Mouse (Mus musculus) embryonic facial prominence, embryonic 14.5 days (tissue): ENCODE measurements at regions not wholly inside any gene's neighbourhood (a gene's known extent, or its start where the extent isn't known, plus 50 kb on each side); places are given as distances from the start of the nearest gene placed in this dataset.

Source experiments
- ATAC-seq: fragments of 200-750 bp; cut with Nextera tagmentation; 2 replicates; pipeline ENCODE4 v1.8.0; 2017; ENCODE audit warnings: low read depth, moderate number of reproducible peaks, moderate TSS enrichment
- DNase-seq: peaks from one replicate; pipeline ENCODE4 v3.0.0-alpha.2; 2015; ENCODE audit warnings: low spot score
- H3K27ac ChIP-seq: fragments of 300-500 bp; sonication (generic); replicated peaks from 2 replicates; pipeline ENCODE4 v1.5.1; 2014; ENCODE audit warnings: low read depth, mild to moderate bottlenecking, low read length, moderate library complexity
- H3K27me3 ChIP-seq: fragments of 300-500 bp; sonication (generic); replicated peaks from 2 replicates; pipeline ENCODE4 v1.6.1; 2014; ENCODE audit warnings: low read length; ENCODE audit not compliant: control insufficient read depth, insufficient read depth
- H3K36me3 ChIP-seq: fragments of 300-500 bp; sonication (generic); 2 replicates; pipeline ENCODE4 v1.6.1; 2014; ENCODE audit warnings: low read length, mixed read lengths; ENCODE audit not compliant: control insufficient read depth, insufficient read depth
- H3K4me1 ChIP-seq: fragments of 300-500 bp; sonication (generic); 2 replicates; pipeline ENCODE4 v1.6.1; 2014; ENCODE audit warnings: antibody characterized with exemption, low read length; ENCODE audit not compliant: control insufficient read depth, insufficient read depth
- H3K4me2 ChIP-seq: fragments of 300-500 bp; sonication (generic); 2 replicates; pipeline ENCODE4 v1.6.1; 2014; ENCODE audit warnings: low read depth, mild to moderate bottlenecking, low read length, moderate library complexity, mixed read lengths
- H3K4me3 ChIP-seq: fragments of 300-500 bp; sonication (generic); 2 replicates; pipeline ENCODE4 v1.5.1; 2014; ENCODE audit warnings: low read depth, mild to moderate bottlenecking, low read length
- H3K9ac ChIP-seq: fragments of 300-500 bp; sonication (generic); 2 replicates; pipeline ENCODE4 v1.6.1; 2014; ENCODE audit warnings: low read depth, mild to moderate bottlenecking, low read length, moderate library complexity, mixed read lengths
- H3K9me3 ChIP-seq: fragments of 300-500 bp; sonication (generic); 2 replicates; pipeline ENCODE4 v1.6.1; 2016; ENCODE audit warnings: low read length; ENCODE audit not compliant: control insufficient read depth
- WGBS: fragments of 180-500 bp; shearing (Covaris S2); extraction: QIAGEN DNeasy Blood & Tissue Kit; methylation state at CpG from one replicate; pipeline ENCODE4 v1.1.7; 2014; 5-methylcytosine and 5-hydroxymethylcytosine counted together

DNA sequence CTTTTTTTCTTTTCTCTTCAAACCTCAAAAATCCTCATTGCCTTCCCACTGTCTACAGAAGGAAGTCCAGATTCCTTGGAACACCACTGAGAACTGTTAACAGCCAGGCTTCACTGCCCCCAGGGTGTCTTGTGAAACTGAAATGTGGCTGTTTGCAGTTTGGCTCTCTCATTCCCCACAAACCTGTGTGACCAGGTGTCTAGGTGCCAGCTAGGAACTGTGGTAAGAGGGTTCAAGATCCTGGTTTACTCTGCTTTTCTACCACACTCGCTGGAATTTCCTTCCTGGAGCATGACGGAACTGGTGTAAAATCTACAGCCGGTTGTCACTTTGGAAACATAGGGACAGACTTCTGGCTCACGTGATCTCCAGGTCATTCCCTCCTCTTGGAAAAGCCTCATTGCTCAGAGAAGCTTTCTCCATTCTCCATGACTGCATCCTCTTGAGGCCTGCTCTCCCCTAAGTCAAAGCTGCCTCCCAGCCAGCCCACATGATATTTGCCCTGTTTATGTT is 660.2 kb downstream of the Zfp706 start:
- H3K36me3 ChIP-seq = no peaks in the 10 kb centered on the region
- DNase-seq (peak; percentile 48), ATAC-seq (no peak)
- no peak overlapping the region for H3K4me3 ChIP-seq
- 60% methylated on average over 4 of the region's 4 CpGs for WGBS
- peak overlapping the region; percentile 11; the same call in 1 of the 2 replicates for H3K27ac ChIP-seq
- H3K9ac ChIP-seq = no peak overlapping the region
- 0 out of 2 replicates have a peak, but pooled peaks cover 3% of the 10 kb centered on the region for H3K4me1 ChIP-seq
- H3K9me3 ChIP-seq = no peaks in the 10 kb centered on the region
- no peak overlapping the region for H3K4me2 ChIP-seq
- H3K27me3 ChIP-seq = no peaks in the 10 kb centered on the region

DNA sequence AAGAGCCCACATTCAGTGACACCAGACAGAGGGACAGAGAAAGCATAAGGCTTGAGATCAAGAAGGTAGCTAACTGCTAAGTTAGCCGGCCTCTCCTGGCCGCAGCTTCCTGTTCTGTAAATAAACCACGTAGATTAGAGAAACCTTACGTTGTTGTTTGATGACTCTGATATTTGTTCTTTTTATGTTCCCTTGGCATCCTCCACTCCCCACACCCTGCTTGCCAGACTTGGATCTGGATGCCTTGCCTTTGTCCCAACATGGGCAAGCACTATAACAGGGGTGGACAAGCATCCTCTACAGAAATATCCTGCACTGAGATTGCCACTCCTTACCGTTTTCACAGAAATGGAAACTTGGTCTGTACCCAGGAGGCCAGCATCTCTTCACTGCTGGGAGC is 661.4 kb downstream of the Zfp706 start:
- Histone ChIP-seq H3K4me1 (0 out of 2 replicates have a peak, but pooled peaks cover 3% of the 10 kb centered on the region), H3K9me3 (no peaks in the 10 kb centered on the region)
- no peak for ATAC-seq

DNA sequence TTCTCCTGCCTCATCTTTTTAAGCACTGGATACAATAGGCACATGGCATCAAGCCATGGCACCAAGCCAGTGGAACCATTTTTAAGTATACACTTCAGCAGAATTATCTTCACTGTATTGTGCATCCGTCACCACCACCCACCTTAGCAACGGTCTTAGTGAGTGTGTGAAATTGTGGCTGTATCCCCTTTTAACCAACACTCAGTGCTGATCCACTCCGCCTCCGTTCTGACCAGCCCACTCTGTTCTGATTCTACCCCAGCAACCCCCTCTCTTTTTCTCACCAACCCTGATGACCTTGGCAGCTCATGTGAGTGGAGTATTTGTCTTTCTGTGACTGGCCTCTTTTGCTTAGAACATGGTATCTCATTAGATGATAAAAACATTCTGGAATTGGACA is 662.2 kb downstream of the Zfp706 start:
- Histone ChIP-seq H3K27me3 (no peaks in the 10 kb centered on the region), H3K9me3 (no peaks in the 10 kb centered on the region), H3K4me1 (0 out of 2 replicates have a peak, but pooled peaks cover 3% of the 10 kb centered on the region), H3K9ac (no peak overlapping the region), H3K4me3 (no peak overlapping the region), H3K27ac (no peak overlapping the region), H3K4me2 (no peak overlapping the region), H3K36me3 (no peaks in the 10 kb centered on the region)
- 83% methylated on average over 4 of the region's 4 CpGs for WGBS
- ATAC-seq = no peak
- no peak for DNase-seq

More for the DNA sequence above, 661.4 kb downstream of the Zfp706 start:
- 70% methylated on average over 5 of the region's 5 CpGs for WGBS
- Histone ChIP-seq H3K36me3 (no peaks in the 10 kb centered on the region), H3K4me2 (no peak overlapping the region), H3K27ac (no peak overlapping the region), H3K9ac (no peak overlapping the region), H3K4me3 (no peak overlapping the region), H3K27me3 (no peaks in the 10 kb centered on the region)
- DNase-seq = no peak

DNA sequence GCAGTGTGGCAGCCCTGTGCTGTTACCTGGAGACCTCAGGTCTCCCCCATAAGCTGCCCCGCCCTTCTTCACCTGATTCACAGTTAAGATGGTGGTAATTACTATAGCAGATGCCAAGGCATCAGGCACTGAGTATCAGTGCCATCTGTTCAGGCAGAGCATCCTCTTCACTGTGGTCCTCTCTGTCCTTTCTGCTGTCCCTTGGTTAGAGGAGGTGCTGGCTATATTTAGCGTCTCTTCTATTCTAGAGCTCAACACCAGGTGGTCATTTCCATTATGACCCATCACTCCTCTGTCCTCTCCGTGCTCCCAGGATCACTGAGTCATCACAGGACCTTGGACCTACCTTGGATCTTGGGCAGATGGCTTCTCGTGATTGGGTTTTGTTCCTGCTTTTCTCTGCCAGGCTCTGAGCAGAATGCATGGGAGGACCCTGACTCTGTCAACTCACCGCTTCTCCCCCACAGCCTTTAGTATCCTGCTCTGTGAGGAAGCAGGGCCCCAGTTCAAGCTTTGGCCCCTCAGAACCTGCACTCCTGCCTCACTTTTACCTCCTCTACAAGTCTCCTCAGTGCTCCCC is 667.5 kb downstream of the Zfp706 start:
- ATAC-seq (no peak), DNase-seq (no peak)
- no peak overlapping the region for H3K27ac ChIP-seq
- H3K4me1 ChIP-seq = no peaks in the 10 kb centered on the region; the same call in 1 of the 2 replicates
- H3K9me3 ChIP-seq = no peaks in the 10 kb centered on the region
- H3K27me3 ChIP-seq = no peaks in the 10 kb centered on the region
- H3K36me3 ChIP-seq = no peaks in the 10 kb centered on the region
- WGBS = 81% methylated on average over 5 of the region's 5 CpGs
- no peak overlapping the region for H3K4me2 ChIP-seq
- H3K4me3 ChIP-seq = no peak overlapping the region
- no peak overlapping the region for H3K9ac ChIP-seq

DNA sequence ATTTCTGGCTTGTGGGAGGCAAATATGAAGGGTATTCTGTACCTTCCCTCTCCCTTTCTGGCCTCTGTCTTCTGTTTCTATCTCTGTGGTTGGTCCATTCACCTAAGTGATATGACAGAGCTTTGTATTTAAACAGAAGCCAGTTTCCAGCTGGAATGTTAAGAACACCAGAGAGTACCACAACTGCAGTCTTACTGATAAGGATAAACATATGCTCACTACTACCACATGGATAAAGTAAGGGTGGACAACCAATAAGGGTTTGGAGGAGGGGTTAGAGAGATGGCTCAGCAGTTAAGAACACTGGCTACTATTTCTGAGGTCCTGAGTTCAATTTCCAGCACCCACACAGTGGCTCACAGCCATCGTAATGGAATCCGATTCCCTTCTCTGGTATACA is 668.8 kb downstream of the Zfp706 start:
- Histone ChIP-seq H3K27ac (no peak overlapping the region), H3K4me1 (no peaks in the 10 kb centered on the region; the same call in 1 of the 2 replicates), H3K4me3 (no peak overlapping the region), H3K9me3 (no peaks in the 10 kb centered on the region), H3K36me3 (no peaks in the 10 kb centered on the region), H3K9ac (no peak overlapping the region), H3K27me3 (no peaks in the 10 kb centered on the region), H3K4me2 (no peak overlapping the region)
- no peak for DNase-seq
- 93% methylated on average over 2 of the region's 2 CpGs for WGBS
- no peak for ATAC-seq

DNA sequence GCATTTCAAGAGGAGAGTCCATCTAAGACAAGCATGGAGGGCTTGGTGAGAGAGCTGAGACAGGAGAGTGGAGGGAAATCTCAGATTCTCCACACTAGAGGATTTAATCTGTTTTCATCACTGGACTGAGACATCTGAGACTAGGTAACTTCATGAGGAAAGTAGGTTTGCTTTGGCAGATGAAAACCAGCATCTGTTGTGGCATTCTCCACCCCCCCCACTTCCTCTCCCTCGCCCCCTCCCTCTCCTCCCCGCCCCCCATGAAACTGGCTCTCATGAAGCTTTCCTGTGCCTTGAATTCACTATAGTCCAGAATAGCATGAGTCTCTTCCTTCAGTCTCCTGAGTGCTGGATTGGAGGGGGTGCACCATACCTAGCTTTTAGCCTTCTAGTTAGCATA is 670.7 kb downstream of the Zfp706 start:
- H3K27me3 ChIP-seq = no peaks in the 10 kb centered on the region
- no peak overlapping the region for H3K9ac ChIP-seq
- no peaks in the 10 kb centered on the region for H3K9me3 ChIP-seq
- H3K36me3 ChIP-seq = no peaks in the 10 kb centered on the region
- H3K4me2 ChIP-seq = no peak overlapping the region
- DNase-seq = no peak
- no peak overlapping the region for H3K27ac ChIP-seq
- no peaks in the 10 kb centered on the region; the same call in 1 of the 2 replicates for H3K4me1 ChIP-seq
- 69% methylated on average over 2 of the region's 2 CpGs for WGBS
- ATAC-seq = no peak
- H3K4me3 ChIP-seq = no peak overlapping the region

DNA sequence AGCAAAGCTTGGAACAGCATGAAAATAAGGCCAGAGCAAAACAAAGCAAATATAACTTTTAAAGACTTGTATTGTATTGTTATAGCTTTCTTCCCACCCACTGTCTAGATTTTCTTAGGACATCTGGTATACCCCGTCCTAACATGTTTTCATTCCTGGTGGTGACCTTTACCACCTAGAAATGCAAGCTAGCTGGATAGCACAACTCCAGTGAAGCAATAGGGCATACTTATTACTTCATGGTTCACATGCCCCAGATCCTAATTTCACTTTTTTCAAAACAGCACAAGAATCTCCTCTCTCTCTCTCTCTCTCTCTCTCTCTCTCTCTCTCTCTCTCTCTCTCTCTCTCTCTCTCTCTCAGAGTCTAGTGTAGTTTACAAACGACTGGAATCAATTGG is 672.5 kb downstream of the Zfp706 start:
- H3K9ac ChIP-seq = no peak overlapping the region
- DNase-seq (no peak), ATAC-seq (no peak)
- 67% methylated on average over 2 of the region's 2 CpGs for WGBS
- no peak overlapping the region for H3K4me2 ChIP-seq
- H3K27ac ChIP-seq = no peak overlapping the region
- H3K27me3 ChIP-seq = no peaks in the 10 kb centered on the region
- no peaks in the 10 kb centered on the region for H3K9me3 ChIP-seq
- H3K36me3 ChIP-seq = no peaks in the 10 kb centered on the region
- no peak overlapping the region for H3K4me3 ChIP-seq
- no peaks in the 10 kb centered on the region; the same call in 1 of the 2 replicates for H3K4me1 ChIP-seq

DNA sequence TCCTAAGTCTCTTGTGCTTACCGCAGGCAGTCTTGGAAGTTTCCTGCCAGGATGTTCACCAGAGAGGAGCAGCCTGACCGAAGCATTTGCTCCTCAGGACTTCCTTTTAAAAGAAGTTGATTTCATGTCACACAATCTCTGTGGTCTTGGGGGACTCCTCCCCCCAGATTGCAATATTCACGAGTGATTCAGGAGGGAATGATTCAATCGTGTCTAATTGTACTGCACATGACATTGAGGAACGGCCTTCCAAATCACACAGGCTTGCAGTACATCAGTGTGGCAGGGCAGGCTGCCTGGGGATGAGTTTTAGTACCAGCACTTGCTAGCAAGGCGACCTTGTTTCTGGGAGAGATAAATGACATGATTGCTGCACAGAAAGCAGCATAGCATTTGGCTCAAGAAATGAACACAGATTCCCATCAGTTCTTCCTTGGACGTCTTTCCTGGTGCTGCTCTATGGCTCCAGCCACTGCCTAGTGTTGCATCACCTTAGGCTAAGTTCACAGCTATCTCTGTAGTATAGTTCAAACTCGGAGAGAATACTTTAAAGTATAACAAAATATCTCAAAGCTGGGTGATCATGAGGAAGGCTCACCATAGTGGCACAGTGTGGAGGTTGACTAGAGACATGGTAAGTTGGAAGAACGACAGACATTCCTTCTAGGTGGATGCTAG is 673.0 kb downstream of the Zfp706 start:
- H3K27ac ChIP-seq = no peak overlapping the region
- 79% methylated on average over 9 of the region's 9 CpGs for WGBS
- no peaks in the 10 kb centered on the region; the same call in 1 of the 2 replicates for H3K4me1 ChIP-seq
- no peak overlapping the region for H3K9ac ChIP-seq
- no peak overlapping the region for H3K4me3 ChIP-seq
- H3K4me2 ChIP-seq = no peak overlapping the region
- H3K27me3 ChIP-seq = no peaks in the 10 kb centered on the region
- DNase-seq = no peak
- H3K9me3 ChIP-seq = no peaks in the 10 kb centered on the region
- ATAC-seq = no peak
- no peaks in the 10 kb centered on the region for H3K36me3 ChIP-seq
